Mouse (Mus musculus) small intestine, adult 2 months (tissue): ENCODE measurements around the gene Atf3.

Experiments
- CTCF ChIP-seq: fragments of 200-500 bp; IDR thresholded peaks from 2 replicates; pipeline ENCODE4 v1.5.1; 2012; ENCODE audit warnings: low read depth, mild to moderate bottlenecking, control low read depth, inconsistent platforms, low read length, moderate library complexity, mixed read lengths; ENCODE audit not compliant: insufficient replicate concordance, insufficient read length; ENCODE audit errors: extremely low read depth
- POLR2A ChIP-seq: fragments of 200-500 bp; IDR thresholded peaks from 2 replicates; pipeline ENCODE4 v1.6.1; 2012; ENCODE audit warnings: low read depth, mild to moderate bottlenecking, control low read depth, inconsistent platforms, low read length, moderate library complexity

DNA sequence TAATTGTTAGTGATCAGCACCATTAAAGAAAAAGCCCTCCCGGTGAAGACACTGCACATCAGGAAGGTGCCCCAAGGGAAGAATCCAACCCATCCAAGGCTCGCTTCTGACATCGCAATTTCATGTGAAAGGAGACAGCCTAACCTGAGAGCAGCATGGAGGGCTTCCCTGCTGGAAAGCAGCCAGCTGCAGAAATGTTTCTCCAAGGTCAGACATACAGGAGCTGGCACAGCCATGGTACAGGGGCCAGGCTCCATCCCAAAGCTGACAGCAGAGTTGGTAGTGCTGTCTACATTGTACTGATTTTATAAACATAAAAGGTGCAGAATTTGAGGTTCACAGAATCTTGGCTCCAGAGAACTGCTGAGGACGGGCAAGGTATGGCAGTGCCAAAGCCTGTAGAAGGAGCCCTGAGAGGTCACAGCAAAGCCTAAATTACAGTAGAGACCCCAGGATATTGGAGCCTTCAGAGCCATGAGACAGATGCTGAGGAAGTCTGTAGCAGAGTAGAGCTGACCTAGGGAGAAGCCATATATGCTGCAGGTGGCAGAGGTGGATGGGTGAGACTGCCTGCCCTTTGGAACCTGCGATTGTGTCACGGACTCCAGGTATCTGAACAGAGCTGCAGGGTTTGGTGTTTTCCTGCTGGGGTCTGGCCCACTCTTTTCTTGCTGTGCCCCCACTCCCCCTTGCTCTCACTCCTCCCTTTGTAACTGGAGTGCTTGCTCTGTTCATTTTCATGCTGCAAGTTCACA lies 18.1 kb upstream of the Atf3 start:
- TF ChIP-seq POLR2A (no peak), CTCF (no peak)
